Mouse (Mus musculus) hindbrain, embryonic 12.5 days (tissue): ENCODE data around the gene Col4a1. TPM values are rescaled to one million over a fixed set of nuclear protein-coding genes. Genes with fewer than 3 reads are reported as not detected.

ENCODE experiments used
- ATAC-seq: fragments of 200-750 bp; cut with Nextera tagmentation; 2 replicates; pipeline ENCODE4 v1.8.0; 2017; ENCODE audit warnings: moderate TSS enrichment; ENCODE audit not compliant: low FRiP score
- H3K27ac ChIP-seq: fragments of 300-500 bp; sonication (generic); 2 replicates; pipeline ENCODE4 v1.5.1; 2016; ENCODE audit warnings: mild to moderate bottlenecking
- H3K27me3 ChIP-seq: fragments of 300-500 bp; sonication (generic); 2 replicates; pipeline ENCODE4 v1.6.1; 2016; ENCODE audit warnings: mild to moderate bottlenecking
- H3K36me3 ChIP-seq: fragments of 300-500 bp; sonication (generic); 2 replicates; pipeline ENCODE4 v1.6.1; 2016; ENCODE audit warnings: mild to moderate bottlenecking
- H3K4me1 ChIP-seq: fragments of 300-500 bp; sonication (generic); 2 replicates; pipeline ENCODE4 v1.6.1; 2016
- H3K4me2 ChIP-seq: fragments of 300-500 bp; sonication (generic); replicated peaks from 2 replicates; pipeline ENCODE4 v1.6.1; 2016; ENCODE audit warnings: mild to moderate bottlenecking
- H3K4me3 ChIP-seq: fragments of 300-500 bp; sonication (generic); 2 replicates; pipeline ENCODE4 v1.5.1; 2016; ENCODE audit warnings: mild to moderate bottlenecking
- H3K9ac ChIP-seq: fragments of 300-500 bp; sonication (generic); 2 replicates; pipeline ENCODE4 v1.6.1; 2016; ENCODE audit warnings: mild to moderate bottlenecking, moderate library complexity
- H3K9me3 ChIP-seq: fragments of 300-500 bp; sonication (generic); replicated peaks from 2 replicates; pipeline ENCODE4 v1.6.1; 2016; ENCODE audit warnings: mild to moderate bottlenecking
- WGBS: fragments of 180-500 bp; shearing (Covaris S2); methylation state at CpG from one replicate; pipeline ENCODE4 v1.1.7; 2016; 5-methylcytosine and 5-hydroxymethylcytosine counted together
- polyA plus RNA-seq: library from polyadenylated mRNA; unstranded; fragments of >200 nt; fragmentation: Nextera tagmentation; extraction: Ambion mirVana; gene quantifications from 2 replicates; pipeline ENCODE4 v1.2.1, GENCODE M21; 2016

The Col4a1 gene
- polyA plus RNA-seq, 1 experiment from 2014 or later: 157 TPM

DNA sequence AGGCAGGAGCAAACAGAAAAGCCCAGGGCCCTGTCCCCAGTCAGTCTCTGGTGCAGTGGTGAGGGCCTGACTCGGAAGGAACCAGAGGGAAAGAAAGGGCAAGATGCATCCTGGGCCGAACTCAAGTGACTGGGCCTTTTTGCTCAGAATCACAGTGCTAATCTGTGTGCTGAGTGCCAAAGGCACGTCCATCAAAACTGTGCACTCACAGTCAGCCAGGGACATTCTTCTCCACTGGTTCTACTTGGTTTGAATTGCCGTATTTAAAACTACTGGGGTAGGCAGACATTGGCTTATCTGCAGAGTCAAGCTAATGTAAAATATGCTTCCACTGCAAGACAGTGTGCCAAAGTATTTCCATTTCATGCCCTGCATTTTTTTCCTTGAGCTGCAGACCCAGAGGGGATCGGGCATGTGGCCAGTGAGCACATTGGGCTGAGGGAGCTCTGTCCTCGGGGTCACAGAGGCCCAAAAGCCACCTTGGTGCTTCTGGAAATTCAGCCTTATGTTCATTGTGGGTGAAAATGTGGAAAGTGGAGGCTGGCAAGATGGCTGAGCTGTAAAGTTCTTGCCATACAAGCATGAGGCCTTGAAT lies 12.3 kb upstream of the Col4a1 start:
- Histone ChIP-seq H3K27ac (no peak overlapping the region), H3K4me1 (peaks cover 8% of the 10 kb centered on the region; the same call in 1 of the 2 replicates), H3K9ac (no peak overlapping the region), H3K27me3 (no peaks in the 10 kb centered on the region), H3K4me2 (no peak overlapping the region), H3K9me3 (no peaks in the 10 kb centered on the region; the same call in 1 of the 2 replicates), H3K4me3 (no peak overlapping the region), H3K36me3 (no peaks in the 10 kb centered on the region)
- WGBS: 87% methylated on average over 6 of the region's 6 CpGs
- no peak for ATAC-seq

DNA sequence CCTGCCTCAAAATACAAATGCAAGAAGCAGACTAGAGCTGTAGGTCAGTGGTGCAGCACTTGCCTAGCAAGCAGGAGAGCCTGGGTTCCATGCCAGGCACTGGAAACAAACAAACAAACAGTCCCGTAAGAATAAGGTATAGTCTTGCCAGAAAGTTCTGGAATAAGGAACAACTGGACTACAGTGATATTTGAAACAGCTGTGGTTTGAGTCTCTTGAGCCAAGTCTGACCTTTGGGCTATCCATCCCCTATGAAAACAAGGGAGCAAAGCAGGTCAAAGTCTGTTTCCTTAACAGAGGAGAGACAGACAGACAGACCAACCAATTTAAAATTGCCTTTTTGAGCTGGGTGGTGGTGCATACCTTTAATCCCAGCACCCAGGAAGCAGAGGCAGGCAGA lies 11.1 kb upstream of the Col4a1 start:
- WGBS: 80% methylated on average over 1 of the region's 1 CpGs
- Histone ChIP-seq H3K4me1 (peaks cover 8% of the 10 kb centered on the region; the same call in 1 of the 2 replicates), H3K27ac (no peak overlapping the region), H3K4me3 (no peak overlapping the region), H3K36me3 (no peaks in the 10 kb centered on the region), H3K4me2 (no peak overlapping the region), H3K9me3 (no peaks in the 10 kb centered on the region; the same call in 1 of the 2 replicates), H3K27me3 (no peaks in the 10 kb centered on the region), H3K9ac (no peak overlapping the region)
- no peak for ATAC-seq

DNA sequence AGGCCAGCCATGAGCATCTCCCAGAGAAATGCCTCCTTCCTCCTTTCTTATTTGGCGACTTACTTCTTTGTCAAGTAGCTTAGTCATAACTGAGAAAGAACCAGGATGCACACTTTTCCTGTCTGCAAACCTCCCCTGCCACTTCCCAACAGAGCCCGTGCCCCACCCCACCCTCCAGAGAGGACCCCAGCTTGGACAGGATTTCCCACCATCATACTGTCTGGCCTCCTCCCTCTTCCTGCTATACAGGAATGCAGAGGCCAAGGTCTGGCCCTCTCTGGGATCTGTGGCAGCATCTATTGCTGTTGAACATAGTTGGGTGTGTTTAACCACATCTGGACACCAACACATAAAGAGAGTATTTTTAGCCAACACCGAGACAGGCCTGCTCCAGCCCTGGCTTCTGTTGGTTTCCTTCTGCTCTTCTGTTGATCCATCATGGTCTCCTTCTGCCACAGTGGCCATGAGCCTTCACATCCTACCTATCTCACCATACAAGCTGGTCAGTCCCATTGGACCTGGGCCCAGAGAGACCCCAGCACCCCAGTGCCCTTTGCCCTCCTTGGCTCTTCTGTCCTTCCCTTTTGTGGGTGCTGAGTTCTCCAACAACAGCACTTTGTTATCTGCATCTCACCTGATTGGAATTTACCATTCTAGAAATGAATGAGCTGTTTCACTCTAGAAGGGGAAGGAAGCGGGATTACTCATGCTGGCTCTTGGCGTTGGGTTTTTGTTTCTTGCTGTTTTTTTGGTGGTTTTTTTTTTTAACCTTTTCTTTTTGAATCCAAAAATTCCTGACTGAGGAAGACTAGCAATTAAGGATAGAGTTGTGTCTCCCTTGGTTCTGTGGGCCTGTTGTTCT lies 10.3 kb upstream of the Col4a1 start:
- ATAC-seq: no peak
- H3K27me3 ChIP-seq: no peaks in the 10 kb centered on the region
- H3K4me3 ChIP-seq: no peak overlapping the region
- no peaks in the 10 kb centered on the region for H3K36me3 ChIP-seq
- H3K4me2 ChIP-seq: no peak overlapping the region
- WGBS: 89% methylated on average over 5 of the region's 5 CpGs
- no peak overlapping the region for H3K27ac ChIP-seq
- peaks cover 6% of the 10 kb centered on the region; the same call in 1 of the 2 replicates for H3K4me1 ChIP-seq
- H3K9ac ChIP-seq: no peak overlapping the region
- H3K9me3 ChIP-seq: no peaks in the 10 kb centered on the region; the same call in 1 of the 2 replicates

DNA sequence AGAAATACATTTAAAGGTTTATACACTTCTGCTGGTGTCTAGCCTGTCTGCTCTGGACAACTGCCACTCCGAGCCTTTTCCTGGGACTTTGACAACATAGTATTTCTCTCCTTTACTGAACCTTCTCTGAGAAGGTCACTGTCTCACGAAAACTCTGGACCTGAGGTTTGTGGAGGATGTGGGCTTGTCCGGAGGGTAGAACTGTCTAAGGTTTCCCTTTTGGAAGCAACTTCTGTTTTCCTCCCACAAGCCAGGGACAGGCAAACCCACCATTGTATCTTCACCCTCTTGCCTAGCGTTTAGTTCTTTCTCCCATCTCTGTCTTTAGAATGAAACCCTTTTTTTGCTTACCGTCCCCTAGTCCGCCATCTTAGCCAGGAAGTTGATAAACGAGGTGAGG lies 9.2 kb upstream of the Col4a1 start:
- no peak overlapping the region for H3K9ac ChIP-seq
- ATAC-seq: no peak
- no peak overlapping the region for H3K27ac ChIP-seq
- H3K4me2 ChIP-seq: no peak overlapping the region
- H3K9me3 ChIP-seq: no peaks in the 10 kb centered on the region; the same call in 1 of the 2 replicates
- H3K27me3 ChIP-seq: no peaks in the 10 kb centered on the region
- 89% methylated on average over 7 of the region's 7 CpGs for WGBS
- no peak overlapping the region for H3K4me3 ChIP-seq
- peaks cover under 1% of the 10 kb centered on the region; the same call in 1 of the 2 replicates for H3K4me1 ChIP-seq
- no peaks in the 10 kb centered on the region for H3K36me3 ChIP-seq

DNA sequence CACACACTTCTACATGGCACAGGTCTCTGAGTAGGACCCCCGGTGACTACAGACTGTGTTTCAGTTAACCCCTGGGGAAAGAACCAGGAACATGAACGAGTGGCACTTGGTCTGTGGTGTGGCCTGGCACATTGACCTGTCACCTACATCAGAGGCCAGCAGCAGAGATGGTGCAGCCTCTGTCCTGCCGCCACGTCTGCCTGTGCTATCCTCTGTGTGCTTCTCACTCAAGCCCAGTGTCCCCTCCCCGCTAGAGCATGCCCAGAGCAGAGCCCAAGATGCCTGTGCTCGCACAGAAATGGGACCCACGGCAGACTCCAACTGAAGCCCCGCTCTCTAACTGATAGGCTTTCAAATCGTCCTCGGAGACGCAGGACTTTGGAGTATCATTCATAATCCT lies 6.8 kb upstream of the Col4a1 start:
- H3K4me2 ChIP-seq: no peak overlapping the region
- no peaks in the 10 kb centered on the region for H3K36me3 ChIP-seq
- H3K4me1 ChIP-seq: no peaks in the 10 kb centered on the region
- no peak for ATAC-seq
- H3K27me3 ChIP-seq: peaks cover 11% of the 10 kb centered on the region
- no peaks in the 10 kb centered on the region; the same call in 1 of the 2 replicates for H3K9me3 ChIP-seq
- no peak overlapping the region for H3K4me3 ChIP-seq
- H3K9ac ChIP-seq: no peak overlapping the region
- H3K27ac ChIP-seq: no peak overlapping the region
- 89% methylated on average over 11 of the region's 11 CpGs for WGBS

DNA sequence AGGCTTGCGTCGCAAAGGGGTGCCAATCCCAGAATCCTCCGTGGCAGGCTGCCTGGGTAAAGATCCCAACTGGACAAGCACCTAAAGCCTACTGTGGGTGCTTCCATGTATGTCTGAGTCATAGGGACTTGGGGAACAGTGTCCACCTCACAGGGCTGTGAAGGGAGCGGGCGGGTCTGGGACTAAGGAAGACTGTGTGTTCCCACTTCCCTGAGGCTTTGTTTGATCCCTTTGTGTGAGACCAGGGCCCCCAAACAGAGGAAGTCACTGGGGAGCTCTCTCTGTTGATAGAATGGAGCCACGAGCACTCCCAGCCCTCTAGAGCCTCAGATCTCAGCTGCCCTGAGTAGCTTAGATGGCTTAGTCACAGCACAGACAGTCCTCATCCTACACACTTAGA lies 3.5 kb upstream of the Col4a1 start:
- H3K27ac ChIP-seq: no peak overlapping the region
- no peaks in the 10 kb centered on the region for H3K9me3 ChIP-seq
- no peak overlapping the region for H3K9ac ChIP-seq
- peaks cover 26% of the 10 kb centered on the region for H3K4me1 ChIP-seq
- no peaks in the 10 kb centered on the region for H3K36me3 ChIP-seq
- peaks cover 43% of the 10 kb centered on the region for H3K27me3 ChIP-seq
- H3K4me3 ChIP-seq: no peak overlapping the region
- no peak overlapping the region for H3K4me2 ChIP-seq
- ATAC-seq: no peak
- 76% methylated on average over 6 of the region's 6 CpGs for WGBS

DNA sequence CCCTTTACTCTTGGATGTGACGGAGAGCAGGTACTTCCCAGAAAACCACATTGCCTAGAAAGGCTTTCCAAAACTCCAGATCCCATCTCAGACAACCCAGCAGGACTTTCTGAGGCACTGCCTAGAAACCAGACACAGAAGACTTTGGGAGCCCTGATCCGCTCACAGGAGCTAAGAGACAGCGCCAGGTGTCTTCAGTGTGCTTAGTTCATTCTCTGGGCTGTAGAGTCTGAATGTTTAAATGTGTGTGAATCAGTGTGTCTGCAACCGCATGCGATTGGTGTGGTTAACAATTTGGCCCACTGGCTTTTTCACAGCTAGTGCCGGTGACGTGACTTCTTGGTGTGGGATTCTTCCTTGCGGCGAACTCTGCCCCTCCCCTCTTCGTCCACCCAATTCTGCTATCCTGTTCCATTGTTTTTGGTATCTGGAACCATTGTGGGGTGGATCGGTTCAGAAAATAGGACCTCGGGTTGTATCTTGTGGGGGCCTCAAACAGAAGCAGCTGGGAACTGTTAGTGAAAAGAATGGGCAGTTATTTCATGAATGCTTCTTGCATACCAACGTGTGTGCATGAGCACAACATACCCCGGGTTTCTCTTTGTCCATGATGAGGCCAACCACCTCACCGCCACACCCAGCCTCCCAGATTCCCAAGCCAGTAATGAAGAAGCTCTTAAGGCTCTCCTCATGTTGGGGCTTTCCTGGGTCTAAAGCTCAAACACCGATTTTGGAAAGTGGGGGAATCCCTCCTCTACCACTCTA lies 2.7 kb upstream of the Col4a1 start:
- H3K9me3 ChIP-seq: no peaks in the 10 kb centered on the region
- WGBS: 70% methylated on average over 16 of the region's 16 CpGs
- no peak for ATAC-seq

DNA sequence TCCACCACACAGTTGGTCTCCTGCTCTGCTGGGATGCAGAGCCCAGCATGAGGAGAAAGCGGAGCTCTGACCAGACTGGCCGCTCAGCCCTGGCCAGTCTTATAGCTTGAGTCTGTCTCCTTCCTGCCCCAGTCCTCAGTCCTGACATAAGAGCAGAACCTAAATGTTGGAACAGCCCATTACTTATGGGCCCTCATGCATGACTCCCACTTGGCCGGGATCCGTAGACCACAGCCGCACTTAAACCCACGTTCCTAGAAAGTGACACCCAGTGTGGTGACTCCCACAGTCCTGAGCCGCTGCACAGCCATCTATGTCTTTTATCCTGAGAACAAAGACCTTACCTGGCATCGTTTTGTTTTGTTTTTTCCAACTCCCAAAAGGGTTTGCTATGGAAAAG lies 2.0 kb upstream of the Col4a1 start:
- no peak for ATAC-seq
- WGBS: 81% methylated on average over 8 of the region's 8 CpGs
- Histone ChIP-seq H3K4me1 (peaks cover 27% of the 10 kb centered on the region), H3K9ac (no peak overlapping the region), H3K9me3 (no peaks in the 10 kb centered on the region), H3K4me3 (no peak overlapping the region), H3K27me3 (peaks cover 58% of the 10 kb centered on the region), H3K4me2 (no peak overlapping the region), H3K27ac (no peak overlapping the region), H3K36me3 (no peaks in the 10 kb centered on the region)

More for the DNA sequence above, 2.7 kb upstream of the Col4a1 start:
- H3K4me1 ChIP-seq: peaks cover 26% of the 10 kb centered on the region
- H3K36me3 ChIP-seq: no peaks in the 10 kb centered on the region
- peaks cover 50% of the 10 kb centered on the region for H3K27me3 ChIP-seq
- H3K27ac ChIP-seq: no peak overlapping the region
- H3K4me3 ChIP-seq: no peak overlapping the region
- H3K9ac ChIP-seq: no peak overlapping the region
- H3K4me2 ChIP-seq: no peak overlapping the region

DNA sequence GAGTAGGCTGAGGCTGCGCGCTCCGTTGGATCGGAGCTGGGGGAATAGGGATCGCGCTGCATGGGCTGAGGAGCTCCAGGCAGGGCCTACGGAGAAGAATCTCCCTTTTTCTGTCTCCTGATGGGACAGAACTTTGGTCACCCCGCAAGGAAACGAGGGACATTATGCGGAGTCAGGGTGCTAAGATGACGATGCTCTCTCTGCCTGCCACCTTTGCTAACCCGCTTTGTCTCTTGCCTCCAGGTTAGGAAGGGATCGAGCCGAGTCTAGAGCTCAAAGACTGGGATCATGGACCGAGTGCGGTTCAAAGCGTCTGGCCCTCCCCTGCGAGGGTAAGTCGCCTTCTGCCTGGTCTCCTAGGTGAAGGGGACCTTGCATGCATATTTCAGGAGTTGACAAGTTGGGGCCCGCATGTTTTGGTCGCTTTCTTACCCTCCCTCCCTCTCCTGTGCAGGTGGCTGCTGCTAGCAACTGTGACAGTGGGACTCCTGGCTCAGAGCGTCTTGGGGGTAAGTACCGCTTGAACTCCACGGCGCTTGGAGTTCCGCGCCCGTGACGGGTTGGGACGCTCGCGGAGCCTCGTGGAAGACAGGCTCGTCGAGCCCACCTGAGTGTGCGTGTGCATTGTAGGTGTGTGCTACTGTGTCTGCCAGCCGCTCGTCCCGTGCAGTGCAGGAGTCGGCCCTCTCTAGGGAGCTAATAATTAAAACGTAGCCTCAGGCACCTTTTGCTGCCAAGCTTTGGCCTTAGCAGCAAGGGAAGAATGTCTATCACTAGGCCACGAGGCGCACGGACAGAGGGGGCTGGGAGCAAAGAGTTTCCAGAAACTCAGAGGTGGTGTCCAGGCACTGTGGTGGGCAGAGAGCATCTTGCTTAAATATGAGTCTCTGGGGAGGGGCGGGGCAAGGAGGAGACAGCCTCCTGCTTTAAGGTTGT lies 818 bp upstream of the Col4a1 start:
- H3K4me3 ChIP-seq: peak overlapping the region; percentile 63
- no peaks in the 10 kb centered on the region for H3K36me3 ChIP-seq
- peak overlapping the region; percentile 96 for H3K4me2 ChIP-seq
- H3K27me3 ChIP-seq: peaks cover 66% of the 10 kb centered on the region
- 0 out of 2 replicates have a peak overlapping the region, but pooled peaks have one; percentile 13 for H3K27ac ChIP-seq
- 3% methylated on average over 45 of the region's 45 CpGs for WGBS
- peak; percentile 5; the same call in 1 of the 2 replicates for ATAC-seq
- H3K4me1 ChIP-seq: peaks cover 33% of the 10 kb centered on the region
- H3K9ac ChIP-seq: peak overlapping the region; percentile 57
- no peaks in the 10 kb centered on the region for H3K9me3 ChIP-seq

DNA sequence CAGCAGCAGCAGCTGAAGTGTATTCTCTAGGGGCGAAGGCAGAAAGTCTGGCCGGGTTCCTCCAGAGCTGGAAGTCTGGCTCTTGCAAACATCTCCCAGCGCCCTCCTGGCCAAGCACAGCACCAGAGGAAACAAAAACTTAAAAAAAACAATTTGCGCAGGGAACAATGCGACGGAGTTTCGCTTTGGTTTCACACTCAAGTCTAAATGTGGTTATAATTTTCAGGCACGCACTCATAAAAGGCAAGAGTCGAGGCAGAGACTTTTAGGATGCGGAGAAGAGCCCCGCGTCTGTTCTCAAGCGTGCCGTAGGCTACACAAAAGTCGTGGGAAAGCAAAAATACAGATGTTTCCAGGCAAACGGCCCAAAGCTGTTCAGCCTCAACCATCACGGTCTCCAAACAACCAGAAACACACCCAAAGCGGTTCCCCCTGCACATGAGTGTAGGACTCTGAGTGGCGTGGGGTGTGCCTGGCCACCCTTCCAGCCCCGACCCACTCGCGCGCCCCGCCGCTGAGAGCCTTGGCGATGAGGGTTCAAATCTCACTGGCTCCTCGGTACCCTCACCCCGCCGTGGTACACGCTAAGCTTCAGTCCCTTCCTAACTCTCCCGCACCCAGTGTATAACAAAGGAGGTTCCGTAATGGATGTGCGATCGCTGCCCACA lies 811 bp downstream of the Col4a1 start:
- H3K9me3 ChIP-seq: no peaks in the 10 kb centered on the region
- H3K4me3 ChIP-seq: peak overlapping the region; percentile 63
- H3K9ac ChIP-seq: peak overlapping the region; percentile 57
- no peaks in the 10 kb centered on the region for H3K36me3 ChIP-seq
- H3K27me3 ChIP-seq: peaks cover 71% of the 10 kb centered on the region
- H3K4me1 ChIP-seq: peaks cover 40% of the 10 kb centered on the region
- WGBS: 1% methylated on average over 34 of the region's 34 CpGs
- peak overlapping the region; percentile 96 for H3K4me2 ChIP-seq
- peak overlapping the region; percentile 14; the same call in 1 of the 2 replicates for H3K27ac ChIP-seq
- ATAC-seq: 0 out of 2 replicates have a peak, but pooled peaks have one; percentile 5

DNA sequence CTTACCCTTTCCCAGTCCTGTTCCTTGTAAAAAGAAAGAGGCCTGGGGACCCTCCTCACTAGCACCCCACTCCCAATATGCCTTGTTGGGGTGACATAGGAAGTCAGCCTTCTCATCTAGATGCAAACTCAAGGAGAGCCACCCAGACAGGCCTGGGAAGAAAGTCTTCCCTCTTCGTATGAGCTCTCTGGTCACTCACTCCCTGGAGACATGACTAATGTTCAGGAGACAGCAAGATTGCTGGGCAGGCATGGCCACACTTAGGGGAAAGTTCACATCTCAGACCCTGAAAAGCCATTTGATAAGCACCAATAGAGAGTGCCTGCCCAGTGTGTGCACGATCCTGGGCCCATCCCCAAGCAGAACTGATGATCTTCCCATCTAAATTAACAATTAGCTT lies 2.6 kb downstream of the Col4a1 start:
- H3K27me3 ChIP-seq: peaks cover 67% of the 10 kb centered on the region
- H3K9me3 ChIP-seq: no peaks in the 10 kb centered on the region
- no peak overlapping the region for H3K4me3 ChIP-seq
- WGBS: 59% methylated on average over 2 of the region's 2 CpGs
- no peak overlapping the region; the same call in 1 of the 2 replicates for H3K4me2 ChIP-seq
- no peak for ATAC-seq
- H3K36me3 ChIP-seq: no peaks in the 10 kb centered on the region
- no peak overlapping the region for H3K9ac ChIP-seq
- peaks cover 40% of the 10 kb centered on the region for H3K4me1 ChIP-seq
- no peak overlapping the region for H3K27ac ChIP-seq
